Mouse (Mus musculus) small intestine, adult 10 weeks (tissue): ENCODE data around the gene Ncs1. TPM values are rescaled to one million over a fixed set of nuclear protein-coding genes. Genes with fewer than 3 reads are reported as not detected.

Experiments
- polyA plus RNA-seq: library from polyadenylated mRNA; stranded (reverse); fragments of 350-450 nt; fragmentation: Illumina TruSeq; extraction: RNeasy Lipid Tissue Mini Kit (QIAGEN cat#74804); gene quantifications from one replicate; pipeline ENCODE4 v1.2.3, GENCODE M21; 2014; ENCODE audit warnings: low replicate concordance

The Ncs1 gene
- not detected for polyA plus RNA-seq

GRCm38 (mm10) chr2:31245491-31246141 lies at the start of gene Ncs1:
Ncs1 (plus strand) TSS chr2:31245823.

GRCm38 (mm10) chr2:31314007-31314465 lies 68.4 kb downstream of the Ncs1 start, which contains the start of gene Hmcn2:
Hmcn2 (plus strand) TSS chr2:31314415.

Other genes with a start within 250 kb of the Ncs1 start
- gene Fnbp1, start 103.8 kb upstream of the Ncs1 start, polyA plus RNA-seq = 13.5 TPM
- gene Gpr107, start 93.5 kb upstream of the Ncs1 start, polyA plus RNA-seq = 46.5 TPM
- not detected for gene Hmcn2, start 68.6 kb downstream of the Ncs1 start, polyA plus RNA-seq
- not detected for gene Ass1, start 224.4 kb downstream of the Ncs1 start, polyA plus RNA-seq